In genomic region chr17:78272713-78273483, GRCm38 (mm10) we compare ENCODE assay signal across 10 mouse cellular contexts.
A peak's percentile ranks its signal among the peaks of the same experiment; 100 is the strongest.
DNase-seq lines count a peak whose midpoint lies in the region; ATAC-seq and TF ChIP-seq lines count a peak whose summit lies in the region.
"Had no signal": no experiment of that assay in that cellular context is flagged by ENCODE, and none has a peak within 500 bp of the region (broad histone marks: within the 10 kb centered on the region; RNA-seq: fewer than 3 reads in every experiment).

No protein-coding gene starts in this region.

- H3K9me3 ChIP-seq in midbrain, embryonic 15.5 days = no peaks in the 10 kb centered on the region
- H3K9me3 ChIP-seq in midbrain, embryonic 14.5 days (ENCODE audit: control insufficient read depth, low read length) = no peaks in the 10 kb centered on the region
- no peaks in the 10 kb centered on the region for H3K9me3 ChIP-seq in intestine, postnatal 0 days (ENCODE audit: control insufficient read depth)
- no peaks in the 10 kb centered on the region for H3K9me3 ChIP-seq in stomach, postnatal 0 days (ENCODE audit: control insufficient read depth, low read length)
- no peaks in the 10 kb centered on the region for H3K9me3 ChIP-seq in liver, embryonic 12.5 days (replicated peaks)

- no peak overlapping the region for H3K9ac ChIP-seq in heart, adult 2 months (ENCODE audit: low read depth, low read length)
- no peak overlapping the region for H3K9ac ChIP-seq in midbrain, embryonic 15.5 days
- H3K9ac ChIP-seq in midbrain, embryonic 14.5 days (replicated peaks; ENCODE audit: low read length) = no peak overlapping the region; the same call in 1 of the 2 replicates
- H3K9ac ChIP-seq in intestine, postnatal 0 days (ENCODE audit: low read depth, low read length) = no peak overlapping the region
- no peak overlapping the region for H3K9ac ChIP-seq in stomach, postnatal 0 days (ENCODE audit: low read length)
- H3K9ac ChIP-seq in liver, embryonic 12.5 days = no peak overlapping the region

- WGBS in heart, adult 2 months = 57% methylated on average over 8 of the region's 8 CpGs
- 56% methylated on average over 8 of the region's 8 CpGs for WGBS in midbrain, embryonic 15.5 days
- WGBS in midbrain, embryonic 14.5 days = 61% methylated on average over 8 of the region's 8 CpGs
- WGBS in intestine, postnatal 0 days = 35% methylated on average over 8 of the region's 8 CpGs
- 38% methylated on average over 8 of the region's 8 CpGs for WGBS in stomach, postnatal 0 days
- WGBS in liver, embryonic 12.5 days (ENCODE audit: insufficient replicate concordance) = 73% methylated on average over 8 of the region's 8 CpGs

- no peak for TF ChIP-seq POLR2A in heart, adult 2 months (IDR thresholded peaks at IDR 0.05; ENCODE audit: insufficient read depth, low read depth, low read length)

- 0 out of 2 replicates have a peak, but pooled peaks have one; percentile 34 for ATAC-seq in midbrain, embryonic 15.5 days (replicated peaks)
- no peak for ATAC-seq in midbrain, embryonic 14.5 days (ENCODE audit: low FRiP score, low TSS enrichment)
- ATAC-seq in intestine, postnatal 0 days = no peak
- no peak for ATAC-seq in stomach, postnatal 0 days (ENCODE audit: low FRiP score, low TSS enrichment)
- ATAC-seq in liver, embryonic 12.5 days = no peak
- ATAC-seq: CD4-positive, CD25-positive, alpha-beta regulatory T cell, adult 4 months had no signal

- TF ChIP-seq EP300 in heart, adult 2 months (IDR thresholded peaks at IDR 0.05; ENCODE audit: insufficient read depth, low read depth, low read length) = no peak
- no peak for TF ChIP-seq EP300 in stomach, postnatal 0 days (optimal IDR thresholded peaks at IDR 0.05)

- no peak overlapping the region for H3K4me3 ChIP-seq in heart, adult 2 months
- H3K4me3 ChIP-seq in midbrain, embryonic 15.5 days = no peak overlapping the region
- H3K4me3 ChIP-seq in midbrain, embryonic 14.5 days (replicated peaks; ENCODE audit: low read depth, low read length) = no peak overlapping the region
- H3K4me3 ChIP-seq in intestine, postnatal 0 days (ENCODE audit: low read depth, low read length) = no peak overlapping the region
- H3K4me3 ChIP-seq in stomach, postnatal 0 days (ENCODE audit: low read depth, low read length) = no peak overlapping the region
- H3K4me3 ChIP-seq in liver, embryonic 12.5 days = no peak overlapping the region

- no peak overlapping the region for H3K4me2 ChIP-seq in midbrain, embryonic 15.5 days
- no peak overlapping the region for H3K4me2 ChIP-seq in midbrain, embryonic 14.5 days (ENCODE audit: low read length)
- no peak overlapping the region for H3K4me2 ChIP-seq in intestine, postnatal 0 days (replicated peaks; ENCODE audit: low read depth)
- H3K4me2 ChIP-seq in stomach, postnatal 0 days (replicated peaks; ENCODE audit: low read depth) = no peak overlapping the region; the same call in 1 of the 2 replicates
- no peak overlapping the region for H3K4me2 ChIP-seq in liver, embryonic 12.5 days

- H3K27ac ChIP-seq in heart, adult 2 months = peak overlapping the region; percentile 54
- H3K27ac ChIP-seq in midbrain, embryonic 15.5 days = no peak overlapping the region
- H3K27ac ChIP-seq in midbrain, embryonic 14.5 days (replicated peaks; ENCODE audit: low read depth, low read length) = no peak overlapping the region
- peak overlapping the region; percentile 51 for H3K27ac ChIP-seq in intestine, postnatal 0 days (ENCODE audit: low read depth, low read length)
- peak overlapping the region; percentile 63 for H3K27ac ChIP-seq in stomach, postnatal 0 days (replicated peaks)
- no peak overlapping the region for H3K27ac ChIP-seq in liver, embryonic 12.5 days

- no peak for DNase-seq in heart, adult 2 months
- no peak for DNase-seq in heart, postnatal 25 days (ENCODE audit: low spot score)
- no peak for DNase-seq in midbrain, embryonic 14.5 days
- no peak for DNase-seq in stomach, postnatal 0 days (ENCODE audit: low spot score)
- DNase-seq in natural killer cell, adult 2 months (ENCODE audit: low spot score in 2 of 2) = no peak
- DNase-seq: cerebellum, adult 2 months had no signal

- H3K79me2 ChIP-seq in heart, adult 2 months (replicated peaks; ENCODE audit: control insufficient read depth, insufficient read depth, low read length) = peaks cover under 1% of the 10 kb centered on the region

- peaks cover 13% of the 10 kb centered on the region for H3K4me1 ChIP-seq in heart, adult 2 months (ENCODE audit: control insufficient read depth, insufficient read depth, low read length)
- H3K4me1 ChIP-seq in midbrain, embryonic 15.5 days = peaks cover 35% of the 10 kb centered on the region
- peaks cover 21% of the 10 kb centered on the region; the same call in 1 of the 2 replicates for H3K4me1 ChIP-seq in midbrain, embryonic 14.5 days (ENCODE audit: control insufficient read depth, insufficient read depth, low read length)
- no peaks in the 10 kb centered on the region; the same call in none of the 2 replicates for H3K4me1 ChIP-seq in intestine, postnatal 0 days (replicated peaks; ENCODE audit: control insufficient read depth, insufficient read depth, low read length)
- H3K4me1 ChIP-seq in stomach, postnatal 0 days (replicated peaks; ENCODE audit: control insufficient read depth, insufficient read depth) = peaks cover 12% of the 10 kb centered on the region
- peaks cover 18% of the 10 kb centered on the region; the same call in 1 of the 2 replicates for H3K4me1 ChIP-seq in liver, embryonic 12.5 days

- TF ChIP-seq CTCF in heart, adult 2 months (IDR thresholded peaks at IDR 0.05) = no peak
- TF ChIP-seq CTCF in intestine, postnatal 0 days (IDR thresholded peaks at IDR 0.05; ENCODE audit: low read depth) = no peak
- no peak for TF ChIP-seq CTCF in stomach, postnatal 0 days (IDR thresholded peaks at IDR 0.05; ENCODE audit: low read depth)

- no peaks in the 10 kb centered on the region; the same call in 1 of the 2 replicates for H3K36me3 ChIP-seq in heart, adult 2 months (ENCODE audit: control insufficient read depth, insufficient read depth, low read length)
- no peaks in the 10 kb centered on the region for H3K36me3 ChIP-seq in midbrain, embryonic 15.5 days (replicated peaks)
- H3K36me3 ChIP-seq in midbrain, embryonic 14.5 days (ENCODE audit: control insufficient read depth, insufficient read depth, low read length) = no peaks in the 10 kb centered on the region
- no peaks in the 10 kb centered on the region; the same call in 1 of the 2 replicates for H3K36me3 ChIP-seq in intestine, postnatal 0 days (ENCODE audit: control insufficient read depth, insufficient read depth)
- H3K36me3 ChIP-seq in stomach, postnatal 0 days (ENCODE audit: control insufficient read depth, insufficient read depth, low read length) = no peaks in the 10 kb centered on the region
- H3K36me3 ChIP-seq in liver, embryonic 12.5 days = no peaks in the 10 kb centered on the region

- no peaks in the 10 kb centered on the region for H3K27me3 ChIP-seq in heart, adult 2 months (ENCODE audit: control insufficient read depth, insufficient read depth, low read length)
- H3K27me3 ChIP-seq in midbrain, embryonic 15.5 days (replicated peaks) = no peaks in the 10 kb centered on the region
- H3K27me3 ChIP-seq in midbrain, embryonic 14.5 days (ENCODE audit: control insufficient read depth, insufficient read depth, low read length) = no peaks in the 10 kb centered on the region
- no peaks in the 10 kb centered on the region for H3K27me3 ChIP-seq in intestine, postnatal 0 days (replicated peaks; ENCODE audit: control insufficient read depth, insufficient read depth, low read length)
- no peaks in the 10 kb centered on the region for H3K27me3 ChIP-seq in stomach, postnatal 0 days (ENCODE audit: control insufficient read depth, insufficient read depth, low read length)
- no peaks in the 10 kb centered on the region for H3K27me3 ChIP-seq in liver, embryonic 12.5 days (replicated peaks)

- intact Hi-C loops in heart, adult 2 months (cut with DNase I) = no loop called here
- intact Hi-C loops in heart, postnatal 25 days (cut with DNase I) = no loop called here

Comparison
In these comparisons a context has a peak if more than half of its experiments do, and no peak if none do; other contexts are left out.
1. H3K27ac ChIP-seq: peak in heart, adult 2 months (single experiment), intestine, postnatal 0 days (single experiment) and stomach, postnatal 0 days (single experiment); none in midbrain, embryonic 15.5 days (single experiment), midbrain, embryonic 14.5 days (single experiment) and liver, embryonic 12.5 days (single experiment).